ENCODE assay signal across 13 mouse cellular contexts in genomic region chr19:37090146-37091061, GRCm38 (mm10).
DNase-seq lines count a peak whose midpoint lies in the region; ATAC-seq lines count a peak whose summit lies in the region.
"Had no signal": no experiment of that assay in that cellular context is flagged by ENCODE, and none has a peak within 500 bp of the region (broad histone marks: within the 10 kb centered on the region; RNA-seq: fewer than 3 reads in every experiment).

No protein-coding gene starts in this region.

- DNase-seq in heart, adult 9 months (ENCODE audit: low spot score in 2 of 2) = no peak
- DNase-seq in embryonic facial prominence, embryonic 10.5 days (ENCODE audit: low spot score) = no peak
- DNase-seq in kidney, postnatal 4 days = no peak
- DNase-seq in adrenal gland, adult 18-20 months (ENCODE audit: low spot score in 2 of 2) = no peak
- DNase-seq: B cell, adult 2 months; heart, postnatal 4 days; kidney, postnatal 10 days; lung, postnatal 10 days had no signal

- peaks cover 20% of the 10 kb centered on the region for H3K4me1 ChIP-seq in heart, embryonic 12.5 days (replicated peaks)
- H3K4me1 ChIP-seq in embryonic facial prominence, embryonic 10.5 days = peaks cover 8% of the 10 kb centered on the region; the same call in 1 of the 2 replicates
- H3K4me1 ChIP-seq in hindbrain, embryonic 16.5 days (ENCODE audit: control insufficient read depth, insufficient read depth, low read depth, low read length) = peaks cover 10% of the 10 kb centered on the region; the same call in 1 of the 2 replicates
- H3K4me1 ChIP-seq in neural tube, embryonic 14.5 days (ENCODE audit: control insufficient read depth, insufficient read depth, low read length) = peaks cover 11% of the 10 kb centered on the region; the same call in 1 of the 2 replicates

- no peak overlapping the region for H3K9ac ChIP-seq in heart, embryonic 12.5 days
- H3K9ac ChIP-seq in hindbrain, embryonic 16.5 days (ENCODE audit: low read depth, low read length) = no peak overlapping the region; the same call in 1 of the 2 replicates
- H3K9ac ChIP-seq in neural tube, embryonic 14.5 days (replicated peaks; ENCODE audit: low read depth, low read length) = peak overlapping the region; percentile 5; the same call in 1 of the 2 replicates
- H3K9ac ChIP-seq: limb, embryonic 12.5 days had no signal

- no peak for ATAC-seq in heart, embryonic 12.5 days (ENCODE audit: insufficient number of reproducible peaks, low FRiP score)
- ATAC-seq in hindbrain, embryonic 16.5 days = peak; percentile 77
- ATAC-seq in neural tube, embryonic 14.5 days (ENCODE audit: low read depth) = peak; percentile 65
- ATAC-seq in megakaryocyte, adult 5-6 weeks (ENCODE audit: poor library complexity, severe bottlenecking) = no peak

- WGBS in heart, embryonic 12.5 days = 41% methylated on average over 8 of the region's 8 CpGs
- WGBS in embryonic facial prominence, embryonic 10.5 days = 26% methylated on average over 8 of the region's 8 CpGs
- 14% methylated on average over 8 of the region's 8 CpGs for WGBS in hindbrain, embryonic 16.5 days
- 12% methylated on average over 8 of the region's 8 CpGs for WGBS in neural tube, embryonic 14.5 days

- peaks cover 8% of the 10 kb centered on the region; the same call in 1 of the 2 replicates for H3K36me3 ChIP-seq in heart, embryonic 12.5 days
- H3K36me3 ChIP-seq in embryonic facial prominence, embryonic 10.5 days (replicated peaks) = no peaks in the 10 kb centered on the region
- H3K36me3 ChIP-seq in hindbrain, embryonic 16.5 days (ENCODE audit: control insufficient read depth, insufficient read depth, low read length) = peaks cover 4% of the 10 kb centered on the region; the same call in 1 of the 2 replicates
- H3K36me3 ChIP-seq in neural tube, embryonic 14.5 days (ENCODE audit: control insufficient read depth, insufficient read depth, low read length) = no peaks in the 10 kb centered on the region
- H3K36me3 ChIP-seq: limb, embryonic 12.5 days had no signal

- H3K27me3 ChIP-seq in heart, embryonic 12.5 days (replicated peaks) = no peaks in the 10 kb centered on the region
- H3K27me3 ChIP-seq in embryonic facial prominence, embryonic 10.5 days (replicated peaks; ENCODE audit: low read depth, poor library complexity, severe bottlenecking) = no peaks in the 10 kb centered on the region
- no peaks in the 10 kb centered on the region for H3K27me3 ChIP-seq in hindbrain, embryonic 16.5 days (replicated peaks; ENCODE audit: control insufficient read depth, insufficient read depth, low read length)
- no peaks in the 10 kb centered on the region for H3K27me3 ChIP-seq in neural tube, embryonic 14.5 days (ENCODE audit: control insufficient read depth, insufficient read depth, low read length)
- H3K27me3 ChIP-seq: limb, embryonic 12.5 days had no signal

- peak overlapping the region; percentile 53; the same call in 1 of the 2 replicates for H3K27ac ChIP-seq in heart, embryonic 12.5 days (ENCODE audit: poor library complexity, severe bottlenecking)
- H3K27ac ChIP-seq in embryonic facial prominence, embryonic 10.5 days (replicated peaks) = peak overlapping the region; percentile 71
- peak overlapping the region; percentile 26 for H3K27ac ChIP-seq in hindbrain, embryonic 16.5 days (ENCODE audit: low read depth, low read length)
- peak overlapping the region; percentile 76 for H3K27ac ChIP-seq in neural tube, embryonic 14.5 days (ENCODE audit: low read depth, low read length)
- H3K27ac ChIP-seq: limb, embryonic 12.5 days had no signal

- H3K9me3 ChIP-seq in heart, embryonic 12.5 days (replicated peaks) = no peaks in the 10 kb centered on the region
- H3K9me3 ChIP-seq in embryonic facial prominence, embryonic 10.5 days = no peaks in the 10 kb centered on the region
- H3K9me3 ChIP-seq in hindbrain, embryonic 16.5 days (ENCODE audit: control insufficient read depth, low read length) = no peaks in the 10 kb centered on the region
- no peaks in the 10 kb centered on the region for H3K9me3 ChIP-seq in neural tube, embryonic 14.5 days (ENCODE audit: control insufficient read depth, low read length)
- H3K9me3 ChIP-seq: limb, embryonic 12.5 days had no signal

- H3K4me2 ChIP-seq in heart, embryonic 12.5 days = no peak overlapping the region
- H3K4me2 ChIP-seq in hindbrain, embryonic 16.5 days (ENCODE audit: low read length) = no peak overlapping the region
- no peak overlapping the region for H3K4me2 ChIP-seq in neural tube, embryonic 14.5 days (ENCODE audit: low read depth, low read length)
- H3K4me2 ChIP-seq: limb, embryonic 12.5 days had no signal

- H3K4me3 ChIP-seq in heart, embryonic 12.5 days = no peak overlapping the region
- H3K4me3 ChIP-seq in embryonic facial prominence, embryonic 10.5 days = no peak overlapping the region
- H3K4me3 ChIP-seq in hindbrain, embryonic 16.5 days (ENCODE audit: low read length) = no peak overlapping the region
- H3K4me3 ChIP-seq in neural tube, embryonic 14.5 days (ENCODE audit: low read depth, low read length) = no peak overlapping the region
- H3K4me3 ChIP-seq: limb, embryonic 12.5 days had no signal

Comparison
In these comparisons a context has a peak if more than half of its experiments do, and no peak if none do; other contexts are left out.
1. ATAC-seq: peak in hindbrain, embryonic 16.5 days (single experiment) and neural tube, embryonic 14.5 days (single experiment); none in heart, embryonic 12.5 days (single experiment) and megakaryocyte, adult 5-6 weeks (single experiment).
2. H3K27ac ChIP-seq: peak in every context shown above with its lines; median percentile 76 in neural tube, embryonic 14.5 days; 71 in embryonic facial prominence, embryonic 10.5 days; 53 in heart, embryonic 12.5 days; 26 in hindbrain, embryonic 16.5 days.